Mouse (Mus musculus) layer of hippocampus, postnatal 14 days (tissue): ENCODE results near the gene St6galnac5. TPM values are rescaled to one million over a fixed set of nuclear protein-coding genes. Genes with fewer than 3 reads are reported as not detected.

Experiments
- DNase-seq, 2 experiments: peaks; one replicate each; pipeline ENCODE4 v3.0.0; 2021 to 2022; ENCODE audit warnings: low spot score in 2 of 2, mixed read lengths in 1 of 2
- total RNA-seq, 2 experiments: library from RNA; stranded (reverse); gene quantifications; 2 replicates each; pipeline ENCODE4 v1.2.3; 2021

Gene St6galnac5
- total RNA-seq, 2 experiments from 2014 or later, result 122 to 127 TPM

GRCm38 (mm10) chr3:152951634-152952545 lies 30.2 kb downstream of the St6galnac5 start:
- DNase-seq, result no peak

- no peak for DNase-seq
These were observed 31.1 kb downstream of the St6galnac5 start for GRCm38 (mm10) chr3:152950914-152951313.

- DNase-seq, result no peak
These were observed 31.7 kb downstream of the St6galnac5 start for GRCm38 (mm10) chr3:152950299-152950698.

GRCm38 (mm10) chr3:152949233-152949777 lies 32.7 kb downstream of the St6galnac5 start:
- DNase-seq, result no peak

GRCm38 (mm10) chr3:152948556-152948955 lies 33.5 kb downstream of the St6galnac5 start:
- no peak for DNase-seq

GRCm38 (mm10) chr3:152947031-152947640 lies 34.9 kb downstream of the St6galnac5 start:
- DNase-seq, result no peak

GRCm38 (mm10) chr3:152944766-152945165 lies 37.3 kb downstream of the St6galnac5 start:
- DNase-seq, result no peak

GRCm38 (mm10) chr3:152942985-152943384 lies 39.1 kb downstream of the St6galnac5 start:
- no peak for DNase-seq

- DNase-seq, result no peak
These were observed 40.4 kb downstream of the St6galnac5 start for GRCm38 (mm10) chr3:152941671-152942070.

- no peak for DNase-seq
These were observed 45.7 kb downstream of the St6galnac5 start for GRCm38 (mm10) chr3:152936313-152936712.

GRCm38 (mm10) chr3:152933737-152934136 lies 48.3 kb downstream of the St6galnac5 start:
- no peak for DNase-seq

- no peak for DNase-seq
These were observed 49.5 kb downstream of the St6galnac5 start for GRCm38 (mm10) chr3:152932544-152932943.

GRCm38 (mm10) chr3:152932096-152932495 lies 50.0 kb downstream of the St6galnac5 start:
- DNase-seq, result no peak

GRCm38 (mm10) chr3:152931354-152931753 lies 50.7 kb downstream of the St6galnac5 start:
- DNase-seq, result no peak

- DNase-seq, result no peak
These were observed 52.2 kb downstream of the St6galnac5 start for GRCm38 (mm10) chr3:152929788-152930281.

- no peak for DNase-seq
These were observed 52.7 kb downstream of the St6galnac5 start for GRCm38 (mm10) chr3:152929256-152929787.

- no peak for DNase-seq
These were observed 53.6 kb downstream of the St6galnac5 start for GRCm38 (mm10) chr3:152928287-152928975.

GRCm38 (mm10) chr3:152926166-152926565 lies 55.9 kb downstream of the St6galnac5 start:
- DNase-seq, result no peak

- no peak for DNase-seq
These were observed 56.7 kb downstream of the St6galnac5 start for GRCm38 (mm10) chr3:152925364-152925763.

GRCm38 (mm10) chr3:152923530-152923929 lies 58.5 kb downstream of the St6galnac5 start:
- no peak for DNase-seq

GRCm38 (mm10) chr3:152920365-152920764 lies 61.7 kb downstream of the St6galnac5 start:
- no peak for DNase-seq
